Mouse (Mus musculus) left cerebral cortex, postnatal 36 days (tissue): ENCODE results near the gene Gm10352. TPM values are rescaled to one million over a fixed set of nuclear protein-coding genes. Genes with fewer than 3 reads are reported as not detected.
"Not testable (repeated sequence)": the region's sequence is repeated elsewhere in the genome, so short reads cannot be mapped to it uniquely, and the experiment has no call there.

Source experiments
- DNase-seq, 2 experiments: peaks; one replicate each; pipeline ENCODE4 v3.0.0; 2021 to 2022; ENCODE audit warnings: low spot score in 2 of 2, mixed read lengths in 1 of 2
- intact Hi-C: fragments of 180-260 bp; cut with DNase I; formaldehyde crosslinking; loops from one replicate; pipeline ENCODE4 v1.15.1; 2025
- total RNA-seq, 2 experiments: library from RNA; stranded (reverse); gene quantifications; 2 replicates each; pipeline ENCODE4 v1.2.3; 2021

Gene Gm10352
- not detected for total RNA-seq

DNA sequence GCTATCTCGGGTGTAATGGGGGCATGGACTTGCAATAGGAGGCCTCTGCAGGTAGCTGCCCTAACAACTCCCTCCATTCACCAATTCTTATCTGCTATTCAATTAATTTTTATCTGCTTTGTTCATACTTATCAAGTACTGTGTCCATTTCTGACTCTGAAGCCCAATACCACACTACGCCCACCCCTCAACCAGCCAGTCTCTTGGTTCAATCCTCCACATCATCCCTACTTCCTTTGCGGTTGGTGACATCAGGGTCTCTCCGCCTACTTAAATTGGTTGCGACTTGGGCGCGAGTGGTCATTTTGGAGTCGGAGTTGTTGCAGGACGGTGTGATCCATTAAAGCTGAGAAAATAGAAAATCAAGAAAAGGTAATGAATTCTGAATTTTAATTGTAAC is at the start of gene Gm10352:
Gm10352 (plus strand) TSS at position 301 of the 400 bp plus-strand sequence.
- intact Hi-C loops, DNase-seq: not testable (repeated sequence)

- intact Hi-C loops, DNase-seq: not testable (repeated sequence)
Observed at GRCm38 (mm10) chrY:2932282-2932681, 31.5 kb downstream of the Gm10352 start, which contains the start of gene Gm29289. Gene Gm29289 (plus strand): TSS chrY:2932582.

Other genes with a start within 250 kb of the Gm10352 start
- not detected for gene Sry, start 237.3 kb upstream of the Gm10352 start, total RNA-seq
- not detected for gene H2al2b, start 180.3 kb upstream of the Gm10352 start, total RNA-seq
- not detected for gene Gm4064, start 104.8 kb upstream of the Gm10352 start, total RNA-seq
- gene Rbmy, start 70.3 kb upstream of the Gm10352 start, total RNA-seq = not detected
- gene Gm10256, start 70.3 kb upstream of the Gm10352 start, total RNA-seq = not detected
- gene Gm29289, start 31.6 kb downstream of the Gm10352 start, total RNA-seq = not detected